Mouse (Mus musculus) myocyte (in vitro differentiated cells): ENCODE measurements around the gene Cfap97. TPM values are rescaled to one million over a fixed set of nuclear protein-coding genes. Genes with fewer than 3 reads are reported as not detected.

Experiments
- H3K27me3 ChIP-seq: one replicate; pipeline ENCODE4 v1.6.1; 2011; ENCODE audit not compliant: control insufficient read depth, insufficient read depth, insufficient read length
- H3K36me3 ChIP-seq: one replicate; pipeline ENCODE4 v1.6.1; 2011; ENCODE audit not compliant: control insufficient read depth, insufficient read depth
- H3K4me2 ChIP-seq: one replicate; pipeline ENCODE4 v1.6.1; 2011; ENCODE audit warnings: low read depth, control low read depth
- H3K4me3 ChIP-seq: one replicate; pipeline ENCODE4 v1.5.1; 2011; ENCODE audit warnings: mild to moderate bottlenecking, control low read depth, moderate library complexity
- H3K79me2 ChIP-seq: one replicate; pipeline ENCODE4 v1.6.1; 2011; ENCODE audit not compliant: control insufficient read depth, insufficient read depth
- H3ac ChIP-seq: one replicate; pipeline ENCODE4 v1.6.1; 2011; ENCODE audit not compliant: control insufficient read depth, insufficient read length
- CEBPB ChIP-seq: IDR thresholded peaks from 2 replicates; pipeline ENCODE4 v1.6.1; 2011; ENCODE audit warnings: mild to moderate bottlenecking, moderate library complexity; ENCODE audit not compliant: poor library complexity, insufficient read depth, severe bottlenecking
- E2F4 ChIP-seq: IDR thresholded peaks from one replicate; pipeline ENCODE4 v1.6.1; 2011; ENCODE audit warnings: mild to moderate bottlenecking, control low read depth, moderate library complexity; ENCODE audit not compliant: insufficient read depth
- MAX ChIP-seq: IDR thresholded peaks from one replicate; pipeline ENCODE4 v1.6.1; 2011; ENCODE audit warnings: low read depth, mild to moderate bottlenecking, control low read depth
- MYOD1 ChIP-seq, 3 experiments: IDR thresholded peaks; one replicate each; pipeline ENCODE4 v1.6.1; 2011; ENCODE audit warnings: control low read depth in 2 of 3, low read depth in 2 of 3, mild to moderate bottlenecking in 2 of 3, moderate library complexity in 1 of 3; ENCODE audit not compliant: insufficient read length in 2 of 3, control insufficient read depth in 1 of 3
- MYOG ChIP-seq, 3 experiments: IDR thresholded peaks; one replicate each; pipeline ENCODE4 v1.6.1; 2011; ENCODE audit warnings: control low read depth in 2 of 3, low read depth in 2 of 3, mild to moderate bottlenecking in 2 of 3; ENCODE audit not compliant: insufficient read length in 2 of 3, control insufficient read depth in 1 of 3, insufficient read depth in 1 of 3
- POLR2A ChIP-seq: IDR thresholded peaks from one replicate; pipeline ENCODE4 v1.6.1; 2011; ENCODE audit warnings: low read depth, mild to moderate bottlenecking, control low read depth, moderate library complexity; ENCODE audit not compliant: insufficient read length
- POLR2AphosphoS2 ChIP-seq: IDR thresholded peaks from one replicate; pipeline ENCODE4 v1.6.1; 2011; ENCODE audit warnings: low read depth, control low read depth; ENCODE audit not compliant: insufficient read length
- REST ChIP-seq: IDR thresholded peaks from one replicate; pipeline ENCODE4 v1.6.1; 2011; ENCODE audit warnings: mild to moderate bottlenecking, control low read depth, moderate library complexity; ENCODE audit not compliant: insufficient read depth, insufficient read length
- SRF ChIP-seq: IDR thresholded peaks from one replicate; pipeline ENCODE4 v1.6.1; 2011; ENCODE audit warnings: low read depth; ENCODE audit not compliant: control insufficient read depth, insufficient read length
- TCF12 ChIP-seq: IDR thresholded peaks from one replicate; pipeline ENCODE4 v1.6.1; 2011; ENCODE audit warnings: mild to moderate bottlenecking, control low read depth; ENCODE audit not compliant: poor library complexity, insufficient read depth, severe bottlenecking
- TCF3 ChIP-seq: IDR thresholded peaks from one replicate; pipeline ENCODE4 v1.6.1; 2011; ENCODE audit warnings: low read depth, control low read depth; ENCODE audit not compliant: insufficient read length
- USF1 ChIP-seq: IDR thresholded peaks from one replicate; pipeline ENCODE4 v1.6.1; 2011; ENCODE audit warnings: low read depth, mild to moderate bottlenecking, control low read depth, moderate library complexity
- polyA plus RNA-seq: library from polyadenylated mRNA; unstranded; fragments of >200 nt; fragmentation: generic; extraction: Trizol; gene quantifications from one replicate; pipeline ENCODE4 v1.2.1, GENCODE M21; 2012; ENCODE audit warnings: missing spikeins

Cfap97 gene
- polyA plus RNA-seq, 1 experiment: 2.9 TPM

GRCm38 (mm10) chr8:46180136-46180535 lies 28.6 kb downstream of the Cfap97 start:
- TF ChIP-seq TCF3 (no peak), SRF (no peak), MYOD1 (IDR thresholded peaks at IDR 0.05; ENCODE audit: control insufficient read depth in 1 of 3, insufficient read length in 2 of 3, low read depth in 2 of 3) (no peak), REST (no peak), E2F4 (no peak), POLR2A (no peak), MAX (no peak), POLR2AphosphoS2 (no peak), TCF12 (no peak), CEBPB (no peak), USF1 (no peak), MYOG (IDR thresholded peaks at IDR 0.05; ENCODE audit: control insufficient read depth in 1 of 3, insufficient read depth in 1 of 3, insufficient read length in 2 of 3, low read depth in 2 of 3) (no peak)
- no peaks in the 10 kb centered on the region for H3K27me3 ChIP-seq
- no peak overlapping the region for H3K4me2 ChIP-seq
- H3ac ChIP-seq: no peak overlapping the region
- H3K79me2 ChIP-seq: no peaks in the 10 kb centered on the region
- H3K36me3 ChIP-seq: peaks cover 5% of the 10 kb centered on the region
- no peak overlapping the region for H3K4me3 ChIP-seq

DNA sequence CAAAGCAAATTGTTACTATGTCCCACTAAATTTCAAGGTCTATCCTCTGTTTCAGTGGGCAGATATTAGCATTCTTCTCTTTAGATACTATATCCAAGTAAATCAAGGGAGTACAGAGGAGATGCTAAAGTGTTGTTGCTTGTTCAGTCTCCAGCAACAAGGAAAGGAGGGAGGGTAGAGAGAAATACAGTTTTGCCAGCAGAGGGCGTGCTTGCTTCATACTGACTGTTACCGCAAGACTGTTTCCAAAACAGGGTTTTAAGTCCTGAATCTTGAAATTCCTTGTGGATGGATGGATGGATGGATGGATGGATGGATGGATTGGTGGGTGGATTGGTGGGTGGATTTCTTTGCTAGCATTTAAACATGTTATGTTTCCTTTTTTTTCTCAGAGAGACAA lies 33.8 kb downstream of the Cfap97 start:
- H3K4me2 ChIP-seq: no peak overlapping the region
- no peaks in the 10 kb centered on the region for H3K27me3 ChIP-seq
- TF ChIP-seq POLR2A (no peak), TCF3 (no peak), USF1 (no peak), REST (no peak), MYOD1 (IDR thresholded peaks at IDR 0.05; ENCODE audit: control insufficient read depth in 1 of 3, insufficient read length in 2 of 3, low read depth in 2 of 3) (no peak), POLR2AphosphoS2 (no peak), CEBPB (no peak), TCF12 (no peak), MYOG (IDR thresholded peaks at IDR 0.05; ENCODE audit: control insufficient read depth in 1 of 3, insufficient read depth in 1 of 3, insufficient read length in 2 of 3, low read depth in 2 of 3) (no peak), E2F4 (no peak), MAX (no peak), SRF (no peak)
- no peak overlapping the region for H3K4me3 ChIP-seq
- no peaks in the 10 kb centered on the region for H3K79me2 ChIP-seq
- peaks cover 5% of the 10 kb centered on the region for H3K36me3 ChIP-seq
- H3ac ChIP-seq: no peak overlapping the region

GRCm38 (mm10) chr8:46193100-46193499 lies 41.5 kb downstream of the Cfap97 start:
- TF ChIP-seq POLR2A (no peak), POLR2AphosphoS2 (no peak), USF1 (no peak), REST (no peak), SRF (no peak), E2F4 (no peak), CEBPB (no peak)
- H3K4me2 ChIP-seq: no peak overlapping the region
- peaks cover 8% of the 10 kb centered on the region for H3K36me3 ChIP-seq
- no peak overlapping the region for H3K4me3 ChIP-seq
- H3ac ChIP-seq: no peak overlapping the region
- H3K27me3 ChIP-seq: no peaks in the 10 kb centered on the region
- H3K79me2 ChIP-seq: no peaks in the 10 kb centered on the region

DNA sequence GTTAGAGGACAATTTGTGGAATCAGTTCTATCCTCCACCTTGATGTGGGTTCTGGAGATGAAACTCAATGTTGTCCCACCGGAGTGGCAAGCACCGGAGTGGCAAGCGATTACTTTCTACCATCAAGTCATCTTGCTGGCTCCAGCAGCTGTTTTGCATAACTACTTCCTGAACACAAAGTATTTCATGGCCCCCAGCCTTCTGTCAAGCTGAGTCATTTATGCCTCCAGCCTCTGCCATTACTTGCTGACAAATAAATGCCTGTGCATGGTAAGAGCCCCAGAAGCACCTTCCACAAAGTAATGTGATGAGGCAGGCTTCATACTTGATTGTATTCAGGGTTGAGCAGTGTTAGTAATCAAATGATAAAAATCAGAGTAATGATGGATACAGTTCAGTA lies 45.3 kb downstream of the Cfap97 start:
- H3K4me2 ChIP-seq: no peak overlapping the region
- H3K79me2 ChIP-seq: no peaks in the 10 kb centered on the region
- peaks cover 8% of the 10 kb centered on the region for H3K36me3 ChIP-seq

DNA sequence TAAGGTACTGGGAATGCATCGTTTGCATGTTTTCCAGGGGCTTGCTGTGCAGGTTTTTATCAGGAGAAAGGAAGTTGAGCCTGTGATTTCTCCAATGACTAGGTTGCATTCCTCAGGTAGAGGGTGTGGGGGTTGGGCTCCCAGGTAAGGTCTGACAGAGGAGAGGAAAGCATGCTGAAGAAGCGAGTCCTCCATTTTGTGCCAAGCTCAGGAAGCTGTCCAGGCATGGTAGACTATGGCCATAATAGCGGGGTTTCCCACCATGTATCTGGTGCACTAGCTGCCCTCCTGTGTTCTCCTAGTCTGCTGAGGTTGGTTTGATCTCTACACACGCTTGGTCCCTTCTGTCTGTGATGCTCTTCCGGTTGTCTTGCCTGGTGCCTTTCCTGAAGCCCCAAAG lies 46.1 kb downstream of the Cfap97 start:
- Histone ChIP-seq H3K36me3 (peaks cover 7% of the 10 kb centered on the region), H3K4me3 (no peak overlapping the region), H3K79me2 (no peaks in the 10 kb centered on the region), H3K27me3 (no peaks in the 10 kb centered on the region), H3K4me2 (no peak overlapping the region), H3ac (no peak overlapping the region)
- TF ChIP-seq MYOD1 (IDR thresholded peaks at IDR 0.05; ENCODE audit: control insufficient read depth in 1 of 3, insufficient read length in 2 of 3, low read depth in 2 of 3): no peak

More for the DNA sequence above, 45.3 kb downstream of the Cfap97 start:
- Histone ChIP-seq H3K4me3 (no peak overlapping the region), H3K27me3 (no peaks in the 10 kb centered on the region), H3ac (no peak overlapping the region)
- TF ChIP-seq TCF3: no peak
- no peak for TF ChIP-seq REST
- TF ChIP-seq POLR2A: no peak
- no peak for TF ChIP-seq MAX
- TF ChIP-seq MYOG (IDR thresholded peaks at IDR 0.05; ENCODE audit: control insufficient read depth in 1 of 3, insufficient read depth in 1 of 3, insufficient read length in 2 of 3, low read depth in 2 of 3): no peak
- TF ChIP-seq SRF: no peak
- no peak for TF ChIP-seq CEBPB

DNA sequence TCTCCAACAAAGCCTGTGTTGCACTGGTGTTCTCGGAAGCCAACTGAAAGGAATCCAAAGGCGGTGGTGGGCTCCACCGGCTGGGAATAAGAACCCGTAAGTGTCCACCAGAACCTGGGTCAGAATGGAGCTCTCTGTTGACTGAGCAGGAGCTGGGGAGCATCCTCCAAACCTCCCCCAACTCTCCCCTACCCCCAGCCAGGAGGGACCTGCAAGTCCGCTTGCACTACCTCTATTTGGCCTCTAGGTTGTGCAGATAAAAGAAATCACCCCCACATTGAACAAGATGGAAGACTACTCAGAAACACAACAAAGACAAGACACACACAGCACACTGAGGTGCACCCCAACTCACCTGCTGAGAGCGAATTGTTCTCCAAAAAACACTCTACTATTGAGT lies 50.8 kb downstream of the Cfap97 start:
- no peak for TF ChIP-seq TCF3
- TF ChIP-seq MYOG (IDR thresholded peaks at IDR 0.05; ENCODE audit: control insufficient read depth in 1 of 3, insufficient read depth in 1 of 3, insufficient read length in 2 of 3, low read depth in 2 of 3): no peak
- no peak for TF ChIP-seq MAX
- H3K27me3 ChIP-seq: no peaks in the 10 kb centered on the region
- H3ac ChIP-seq: no peak overlapping the region
- peaks cover 15% of the 10 kb centered on the region for H3K36me3 ChIP-seq
- H3K4me3 ChIP-seq: no peak overlapping the region
- H3K79me2 ChIP-seq: peaks cover 1% of the 10 kb centered on the region
- no peak overlapping the region for H3K4me2 ChIP-seq
